Mouse (Mus musculus): ENCODE results near the gene Gpha2.
A peak's percentile ranks its signal among the peaks of the same experiment; 100 is the strongest.

Gene Gpha2

GRCm38 (mm10) chr19:6241274-6242107 lies 15.3 kb downstream of the Gpha2 start, which contains the start of gene Atg2a:
Gene Atg2a (plus strand): TSS chr19:6241668.
- peak; percentile 94 to 96 for DNase-seq (ENCODE audit: low spot score in 2 of 2)

- no peak for DNase-seq (ENCODE audit: low spot score in 2 of 2)
Measured at GRCm38 (mm10) chr19:6242281-6242680, 16.1 kb downstream of the Gpha2 start.

GRCm38 (mm10) chr19:6243226-6243625 lies 17.0 kb downstream of the Gpha2 start:
- no peak for DNase-seq (ENCODE audit: low spot score in 2 of 2)

GRCm38 (mm10) chr19:6245806-6246205 lies 19.6 kb downstream of the Gpha2 start:
- DNase-seq (ENCODE audit: low spot score in 2 of 2), result no peak

GRCm38 (mm10) chr19:6247526-6248300 lies 21.5 kb downstream of the Gpha2 start:
- DNase-seq (ENCODE audit: low spot score in 2 of 2), result no peak

- DNase-seq (ENCODE audit: low spot score in 2 of 2), result no peak
Measured at GRCm38 (mm10) chr19:6253021-6253420, 26.8 kb downstream of the Gpha2 start.

- DNase-seq (ENCODE audit: low spot score in 2 of 2), result no peak
Measured at GRCm38 (mm10) chr19:6260428-6260827, 34.2 kb downstream of the Gpha2 start.

- DNase-seq (ENCODE audit: low spot score in 2 of 2), result no peak
Measured at GRCm38 (mm10) chr19:6260946-6261345, 34.8 kb downstream of the Gpha2 start.

GRCm38 (mm10) chr19:6261379-6261778 lies 35.2 kb downstream of the Gpha2 start:
- DNase-seq (ENCODE audit: low spot score in 2 of 2), result no peak

- peak in 1 of 2 experiments; percentile 60 for DNase-seq (ENCODE audit: low spot score in 2 of 2)
Measured at GRCm38 (mm10) chr19:6262222-6262621, 36.0 kb downstream of the Gpha2 start.

GRCm38 (mm10) chr19:6262839-6263433 lies 36.8 kb downstream of the Gpha2 start:
- no peak for DNase-seq (ENCODE audit: low spot score in 2 of 2)

GRCm38 (mm10) chr19:6264200-6264599 lies 38.0 kb downstream of the Gpha2 start:
- no peak for DNase-seq (ENCODE audit: low spot score in 2 of 2)

- no peak for DNase-seq (ENCODE audit: low spot score in 2 of 2)
Measured at GRCm38 (mm10) chr19:6264945-6265344, 38.8 kb downstream of the Gpha2 start.

- no peak for DNase-seq (ENCODE audit: low spot score in 2 of 2)
Measured at GRCm38 (mm10) chr19:6265727-6266182, 39.6 kb downstream of the Gpha2 start.

GRCm38 (mm10) chr19:6267306-6268169 lies 41.4 kb downstream of the Gpha2 start:
- no peak for DNase-seq (ENCODE audit: low spot score in 2 of 2)

GRCm38 (mm10) chr19:6268170-6268528 lies 42.0 kb downstream of the Gpha2 start:
- peak; percentile 80 to 81 for DNase-seq (ENCODE audit: low spot score in 2 of 2)

- DNase-seq (ENCODE audit: low spot score in 2 of 2), result no peak
Measured at GRCm38 (mm10) chr19:6268670-6269132, 42.5 kb downstream of the Gpha2 start.

- DNase-seq (ENCODE audit: low spot score in 2 of 2), result no peak
Measured at GRCm38 (mm10) chr19:6269798-6270475, 43.8 kb downstream of the Gpha2 start.

GRCm38 (mm10) chr19:6270661-6271060 lies 44.5 kb downstream of the Gpha2 start:
- DNase-seq (ENCODE audit: low spot score in 2 of 2), result no peak

GRCm38 (mm10) chr19:6271206-6271605 lies 45.0 kb downstream of the Gpha2 start:
- DNase-seq (ENCODE audit: low spot score in 2 of 2), result no peak

GRCm38 (mm10) chr19:6272053-6272452 lies 45.9 kb downstream of the Gpha2 start:
- no peak for DNase-seq (ENCODE audit: low spot score in 2 of 2)

All from frontal cortex, postnatal 25 days (tissue).